Mouse (Mus musculus): ENCODE results near the gene Rex1bd.

Rex1bd gene

DNA sequence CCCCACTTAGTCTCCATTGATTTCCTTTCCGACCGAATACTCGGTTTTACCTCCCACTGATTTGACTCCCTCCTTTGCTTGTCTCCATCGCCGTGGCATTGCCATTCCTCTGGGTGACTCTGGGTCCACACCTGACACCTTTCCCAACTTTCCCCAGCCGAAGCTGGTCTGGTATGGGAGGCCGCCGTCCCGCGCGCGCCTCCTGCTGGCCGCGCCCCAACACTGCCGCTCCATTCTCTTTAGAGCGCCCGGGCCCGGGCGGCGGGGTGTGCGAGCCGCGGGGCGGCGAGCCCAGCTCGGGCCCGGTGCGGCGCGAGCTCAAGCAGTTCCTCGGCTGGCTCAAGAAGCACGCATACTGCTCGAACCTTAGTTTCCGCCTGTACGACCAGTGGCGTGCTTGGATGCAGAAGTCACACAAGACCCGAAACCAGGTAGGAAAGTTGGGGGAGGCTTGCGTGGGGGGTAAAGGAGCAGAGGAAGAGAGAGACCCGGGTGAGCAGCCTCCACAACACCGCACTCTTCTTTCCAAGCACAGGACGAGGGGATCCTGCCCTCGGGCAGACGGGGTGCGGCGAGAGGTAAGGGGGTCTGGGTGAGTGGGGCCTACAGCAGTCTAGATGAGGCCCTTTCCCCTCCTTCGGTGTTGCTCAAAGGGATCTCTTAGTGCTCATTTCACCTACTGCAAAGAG is 3.3 kb downstream of the Rex1bd start:
- in situ Hi-C loops (cut with MboI; ENCODE audit: low sequenced_read_pairs): loop anchor here (10.0 kb wide), 1 partner anchor 88 kb away; no protein-coding TSS in a partner anchor

DNA sequence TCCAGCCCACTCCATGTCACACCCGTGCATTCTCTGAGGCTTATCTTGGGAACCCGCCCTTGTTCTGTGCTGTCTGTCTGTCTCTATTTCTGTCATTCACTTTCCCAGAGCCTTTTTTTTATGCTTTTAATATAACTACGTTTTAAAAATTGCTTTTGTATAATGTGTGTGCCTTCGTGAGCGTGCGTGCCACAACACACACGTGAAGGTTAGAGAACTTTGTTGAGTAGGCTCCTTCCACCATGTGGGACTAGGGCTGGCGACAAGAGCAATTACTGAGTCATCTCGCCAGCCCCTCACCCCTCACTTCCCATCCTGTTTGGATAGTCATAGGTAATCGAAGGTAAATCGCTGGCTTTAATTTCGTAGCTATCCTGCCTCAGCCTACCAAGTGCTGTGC is 4.0 kb downstream of the Rex1bd start:
- in situ Hi-C loops (cut with MboI; ENCODE audit: low sequenced_read_pairs): loop anchor here (10.0 kb wide), 1 partner anchor 88 kb away; no protein-coding TSS in a partner anchor

DNA sequence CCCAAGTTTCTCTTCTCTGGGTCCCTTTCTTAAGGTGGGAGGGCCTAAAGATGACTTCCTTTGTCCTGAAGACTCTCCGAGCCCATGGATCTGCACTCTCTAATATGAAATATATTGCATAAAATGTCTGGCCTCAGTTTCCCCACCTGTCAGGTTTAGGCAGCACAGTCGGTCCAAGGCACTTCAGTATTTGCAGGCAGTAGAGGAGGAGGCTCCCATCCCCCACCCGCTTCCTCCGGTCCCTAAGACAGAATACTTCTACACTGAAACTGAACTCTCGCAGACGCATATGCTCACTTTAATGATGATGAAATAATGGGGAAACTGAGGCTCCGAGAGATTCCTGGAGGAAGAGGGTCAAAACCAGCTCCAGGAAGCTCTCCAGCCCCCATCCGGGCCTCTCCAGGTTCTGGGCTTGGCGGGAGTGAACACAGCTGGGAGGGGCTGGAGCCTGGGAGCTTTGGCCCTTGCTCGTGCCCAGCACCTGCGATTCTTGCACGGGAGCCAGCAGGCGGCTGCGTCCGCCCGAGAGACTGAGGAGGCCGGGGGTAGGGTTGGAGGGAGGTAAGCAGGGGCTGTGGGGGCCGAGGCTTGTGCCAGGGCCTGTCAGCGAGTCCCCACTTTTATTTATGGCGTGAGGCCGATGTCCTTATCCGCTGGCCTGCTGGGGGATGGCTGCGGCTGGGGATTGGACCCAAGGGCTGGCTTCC is 4.6 kb downstream of the Rex1bd start:
- in situ Hi-C loops (cut with MboI; ENCODE audit: low sequenced_read_pairs): loop anchor here (10.0 kb wide), 1 partner anchor 87 kb away; no protein-coding TSS in a partner anchor

DNA sequence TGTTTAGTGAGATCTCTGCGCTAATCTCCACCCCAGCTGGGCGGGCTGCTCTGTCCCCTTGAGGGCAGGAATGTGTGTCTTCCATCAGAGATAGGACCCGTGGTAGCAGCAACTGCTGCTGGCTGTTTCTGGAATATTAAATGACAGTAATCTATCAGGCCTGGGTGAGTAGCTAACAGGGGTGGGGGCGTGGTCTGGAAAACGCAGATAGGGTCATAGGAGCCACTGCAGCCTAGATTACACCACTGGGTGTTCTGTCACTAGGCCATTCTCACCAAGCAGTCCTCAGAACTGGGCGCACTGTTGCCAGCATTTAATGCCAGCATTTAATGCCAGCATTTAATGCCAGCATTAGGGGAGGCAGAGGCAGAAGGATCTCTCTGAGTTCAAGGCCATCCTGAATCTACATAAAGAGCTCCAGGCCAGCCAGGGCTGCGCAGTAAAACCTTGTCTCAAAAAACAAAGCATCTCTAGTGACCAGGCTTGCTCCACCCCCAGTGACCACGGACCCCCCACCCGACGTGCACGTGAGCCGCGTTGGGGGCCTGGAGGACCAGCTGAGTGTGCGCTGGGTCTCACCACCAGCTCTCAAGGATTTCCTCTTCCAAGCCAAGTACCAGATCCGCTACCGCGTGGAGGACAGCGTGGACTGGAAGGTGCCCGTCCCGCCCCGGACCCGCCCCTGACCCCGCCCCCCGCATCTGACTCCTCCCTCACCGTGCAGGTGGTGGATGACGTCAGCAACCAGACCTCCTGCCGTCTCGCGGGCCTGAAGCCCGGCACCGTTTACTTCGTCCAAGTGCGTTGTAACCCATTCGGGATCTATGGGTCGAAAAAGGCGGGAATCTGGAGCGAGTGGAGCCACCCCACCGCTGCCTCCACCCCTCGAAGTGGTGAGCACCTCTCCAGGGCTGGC is 5.9 kb downstream of the Rex1bd start:
- in situ Hi-C loops (cut with MboI; ENCODE audit: low sequenced_read_pairs): loop anchor here (10.0 kb wide), 1 partner anchor 86 kb away; no protein-coding TSS in a partner anchor

DNA sequence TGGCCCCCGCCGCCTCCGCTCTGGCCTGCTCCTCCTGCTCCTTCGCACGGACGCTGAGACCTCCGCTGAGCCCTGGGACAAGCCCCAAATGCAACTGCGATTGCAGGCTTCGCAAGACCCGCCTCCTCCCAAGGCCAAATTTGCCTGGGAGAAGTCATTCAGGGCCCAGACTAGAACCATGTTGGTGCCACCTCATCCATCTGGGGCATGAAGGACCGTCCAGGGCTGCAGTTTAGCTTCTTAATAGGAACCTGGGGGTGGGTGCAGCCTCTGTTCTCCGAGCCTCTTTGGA is 10.8 kb downstream of the Rex1bd start:
- in situ Hi-C loops (cut with MboI; ENCODE audit: low sequenced_read_pairs): no loop called here

DNA sequence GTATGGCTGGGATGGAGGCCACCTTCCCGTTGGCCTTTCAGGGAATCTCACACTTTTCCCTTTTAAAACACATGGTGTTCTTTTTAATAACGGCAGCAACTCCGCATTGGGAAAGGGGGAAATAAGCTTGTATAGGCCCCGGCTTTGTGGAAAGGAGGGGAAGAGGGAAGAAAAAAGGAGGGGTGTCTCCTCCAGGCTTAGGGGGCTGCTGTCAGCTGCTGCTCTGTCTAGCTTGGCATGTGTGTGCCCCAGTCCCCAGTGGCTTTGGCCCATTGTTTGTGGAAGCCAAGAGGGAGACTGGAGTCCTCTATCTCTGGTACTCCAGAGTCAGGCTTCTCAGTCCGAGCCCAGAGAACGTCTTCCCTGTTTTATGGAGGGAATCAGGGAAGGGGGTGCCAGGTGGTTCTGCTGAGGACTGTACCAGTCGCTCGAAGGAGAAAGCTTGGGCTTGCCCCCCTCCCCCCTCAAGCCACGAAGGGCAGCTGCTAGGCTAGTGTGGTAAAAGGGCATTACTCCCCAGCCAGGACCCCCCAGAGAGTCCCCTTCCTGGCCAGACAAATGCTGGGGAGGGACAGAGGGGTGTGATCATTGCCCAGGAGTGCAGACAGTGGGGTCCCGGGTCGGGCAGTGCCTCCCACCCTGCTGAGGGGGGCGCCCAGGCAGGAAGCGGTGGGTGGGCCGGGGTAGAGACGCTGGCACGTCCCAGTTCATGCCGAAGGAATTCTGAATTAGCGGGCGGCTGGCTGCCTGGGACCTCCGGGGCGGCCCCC is 11.4 kb downstream of the Rex1bd start:
- in situ Hi-C loops (cut with MboI; ENCODE audit: low sequenced_read_pairs): no loop called here

DNA sequence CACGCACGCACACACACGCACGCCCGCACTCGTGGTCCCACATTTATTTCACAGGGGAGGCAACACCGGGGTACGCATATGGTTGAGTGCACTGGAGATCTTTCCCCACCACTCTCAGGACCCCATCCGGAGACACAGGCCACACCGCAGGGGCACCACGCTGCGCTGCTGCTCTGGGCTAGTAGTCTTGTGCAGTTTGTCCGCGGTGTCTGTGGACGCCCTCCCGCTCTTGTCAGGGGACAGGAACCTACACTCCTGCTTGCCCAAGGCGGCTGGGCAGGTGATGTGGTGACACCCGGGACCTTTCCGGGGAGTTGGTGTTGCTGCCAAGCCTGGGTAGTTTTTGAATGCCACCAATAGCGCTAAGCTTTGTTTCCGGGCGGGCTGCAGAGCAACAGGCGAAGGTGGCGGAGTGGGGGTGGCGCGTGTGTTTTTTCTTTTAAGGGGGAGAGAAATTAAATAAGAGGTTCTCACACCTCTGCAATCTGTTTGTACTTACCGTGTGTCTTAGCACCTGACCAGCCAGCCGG is 12.1 kb downstream of the Rex1bd start:
- in situ Hi-C loops (cut with MboI; ENCODE audit: low sequenced_read_pairs): no loop called here

DNA sequence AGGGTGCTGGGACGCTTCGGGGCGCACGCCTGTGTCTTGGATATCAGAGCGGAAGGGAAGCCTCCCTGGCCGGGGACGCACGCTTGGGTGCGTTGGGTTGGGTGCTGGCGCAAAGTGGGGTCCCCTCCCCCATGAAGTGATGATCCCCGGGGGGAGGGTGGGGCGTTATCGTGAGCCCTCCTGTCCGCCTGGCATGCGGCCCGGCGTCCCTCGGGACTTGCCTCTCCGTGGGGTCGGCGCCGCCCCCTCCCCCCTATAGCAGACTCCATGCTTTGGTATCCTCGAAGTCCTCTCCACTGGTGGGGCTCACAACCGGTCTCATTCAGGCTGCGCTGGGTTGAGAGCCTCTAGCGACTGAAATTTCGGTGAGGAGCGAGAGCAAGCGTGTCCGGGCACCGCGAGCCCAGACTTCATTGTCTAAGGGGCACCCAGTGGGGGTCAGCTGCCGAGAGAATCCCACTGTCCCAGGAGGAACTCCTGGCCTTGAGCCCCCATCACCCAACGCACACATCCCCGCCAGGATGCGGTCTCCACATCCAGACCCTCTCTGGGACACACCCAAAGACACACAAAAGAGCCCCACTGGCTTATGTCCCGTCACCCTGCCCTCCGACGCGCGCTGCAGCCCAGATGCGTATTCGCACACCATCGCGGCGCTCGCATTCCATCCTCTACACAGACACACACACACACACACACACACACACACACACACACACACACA is 12.7 kb downstream of the Rex1bd start:
- in situ Hi-C loops (cut with MboI; ENCODE audit: low sequenced_read_pairs): no loop called here

DNA sequence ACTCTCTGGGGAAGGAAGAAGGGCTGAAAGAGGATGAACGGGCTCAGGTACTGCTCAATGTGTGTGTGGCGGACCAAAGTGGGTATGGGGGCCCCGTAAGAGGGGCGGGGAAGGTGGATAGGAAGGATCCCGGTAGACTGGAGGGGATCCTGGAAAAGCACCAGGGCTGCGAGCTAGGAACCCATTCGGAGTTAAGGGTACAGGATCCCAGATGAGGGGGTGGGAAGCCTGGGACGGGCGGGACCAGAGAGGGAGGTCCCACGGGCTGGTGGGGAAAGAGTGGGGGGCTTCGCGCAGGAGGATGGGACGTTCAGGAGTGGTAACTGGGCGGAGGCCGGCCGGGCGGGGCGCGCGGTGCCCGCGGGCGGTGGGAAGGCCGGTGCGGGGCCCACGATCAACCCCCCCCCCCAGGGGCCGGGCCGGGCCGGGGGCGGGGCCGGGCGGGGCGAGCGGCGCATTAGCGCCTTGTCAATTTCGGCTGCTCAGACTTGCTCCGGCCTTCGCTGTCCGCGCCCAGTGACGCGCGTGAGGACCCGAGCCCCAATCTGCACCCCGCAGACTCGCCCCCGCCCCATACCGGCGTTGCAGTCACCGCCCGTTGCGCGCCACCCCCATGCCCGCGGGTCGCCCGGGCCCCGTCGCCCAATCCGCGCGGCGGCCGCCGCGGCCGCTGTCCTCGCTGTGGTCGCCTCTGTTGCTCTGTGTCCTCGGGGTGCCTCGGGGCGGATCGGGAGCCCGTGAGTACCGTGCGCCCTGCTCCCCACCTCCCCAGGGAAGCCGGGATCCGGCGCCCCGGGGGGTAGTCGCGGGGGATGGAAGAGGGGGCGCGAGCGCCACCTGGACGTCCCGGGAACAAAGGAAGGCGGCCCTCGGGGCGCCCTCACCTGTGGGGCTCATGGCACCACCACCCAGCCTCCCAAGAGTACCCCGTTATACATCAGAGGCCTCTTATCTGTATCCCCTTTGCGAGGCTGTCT is 13.6 kb downstream of the Rex1bd start, which contains the start of gene Crlf1:
Gene Crlf1, plus strand, starts transcription at position 495 of the 977 bp plus-strand sequence.
- in situ Hi-C loops (cut with MboI; ENCODE audit: low sequenced_read_pairs): no loop called here

DNA sequence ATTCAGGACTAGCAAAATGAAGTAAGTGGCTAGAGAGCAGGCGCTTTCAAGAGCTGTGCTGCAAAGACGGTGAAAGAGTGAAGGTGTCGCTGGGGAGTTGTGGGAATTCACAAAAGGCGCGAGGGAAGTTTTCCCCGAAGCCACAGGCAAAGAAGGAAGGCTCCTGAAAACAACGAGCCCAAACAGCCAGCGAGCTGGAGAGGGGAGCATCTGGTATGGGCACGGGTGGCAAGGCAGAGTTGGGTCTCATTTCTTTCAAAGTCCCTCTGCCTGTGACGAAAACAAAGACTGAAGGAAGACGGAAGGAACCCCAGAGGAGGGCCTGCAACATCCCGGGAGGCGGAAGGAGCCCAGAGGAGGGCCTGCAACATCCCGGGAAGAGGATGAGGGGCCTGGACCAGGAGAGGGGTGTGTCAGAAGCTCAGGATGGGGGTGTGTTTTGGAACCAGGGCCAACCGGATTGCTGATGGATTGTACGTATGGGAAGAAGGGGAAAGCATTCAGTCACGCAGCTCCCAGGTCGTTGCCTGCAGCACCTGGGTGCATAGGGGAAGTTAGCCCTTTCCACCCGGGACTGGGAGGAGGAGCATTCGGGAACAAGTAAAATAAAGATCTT is 15.6 kb downstream of the Rex1bd start:
- in situ Hi-C loops (cut with MboI; ENCODE audit: low sequenced_read_pairs): no loop called here

DNA sequence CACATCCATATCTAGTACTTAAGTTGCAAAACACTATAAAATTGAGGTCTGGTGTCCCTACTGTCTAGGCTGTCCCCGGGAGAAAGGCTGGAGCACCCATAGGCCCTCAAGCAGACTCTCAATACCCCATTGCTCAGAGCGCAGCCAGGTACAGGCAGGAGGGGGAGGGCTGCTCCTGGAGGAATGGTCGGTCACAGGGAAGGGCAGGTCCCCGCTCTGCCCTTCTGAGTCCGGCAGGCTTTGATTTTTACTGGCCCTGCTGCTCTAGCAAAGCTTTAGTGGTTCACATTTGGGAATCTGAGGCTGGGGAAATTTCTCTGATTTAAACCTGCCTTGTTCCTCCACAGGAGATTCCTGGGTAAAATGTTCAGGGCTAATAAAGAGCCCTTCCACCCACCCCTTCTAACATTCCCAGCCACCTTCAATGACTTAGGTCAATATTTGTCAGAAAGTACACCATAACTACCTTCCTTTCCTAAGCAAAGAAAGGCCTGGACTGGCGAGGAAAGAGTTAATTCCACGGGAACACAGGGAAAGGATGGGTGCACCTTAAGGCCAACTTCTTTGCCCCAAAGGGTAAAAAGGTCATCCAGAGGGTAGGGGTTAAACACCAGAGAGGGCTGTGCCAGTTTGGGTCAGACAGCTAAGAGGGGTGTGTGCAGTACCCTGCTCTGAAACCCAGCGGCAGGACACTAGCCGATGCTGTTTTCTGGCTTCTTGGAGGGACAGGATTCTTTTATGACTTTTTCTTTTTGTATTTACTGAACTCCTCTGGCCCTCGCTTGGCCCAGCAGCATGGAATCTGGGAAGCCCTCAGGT is 16.3 kb downstream of the Rex1bd start:
- in situ Hi-C loops (cut with MboI; ENCODE audit: low sequenced_read_pairs): no loop called here

DNA sequence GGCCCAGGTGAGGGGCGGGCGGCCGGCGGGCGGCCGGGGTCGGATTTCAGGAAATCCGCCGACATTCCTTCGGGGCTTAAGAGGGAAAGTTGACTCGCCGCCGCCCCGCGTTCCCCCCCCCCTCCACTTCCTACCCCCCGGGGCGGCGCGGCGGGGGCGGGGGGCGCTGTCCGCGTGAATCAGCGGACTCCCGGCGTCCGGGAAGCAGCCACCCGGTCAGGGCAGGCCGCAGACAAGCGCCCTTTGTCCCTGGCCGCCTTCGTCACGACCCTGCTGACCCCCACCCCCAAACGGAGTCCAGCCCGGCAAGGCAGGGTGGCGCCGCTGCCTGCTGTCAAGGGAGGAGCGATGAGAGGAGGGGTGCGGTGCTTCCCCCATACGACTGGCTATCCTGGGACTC is 17.0 kb downstream of the Rex1bd start:
- in situ Hi-C loops (cut with MboI; ENCODE audit: low sequenced_read_pairs): no loop called here

DNA sequence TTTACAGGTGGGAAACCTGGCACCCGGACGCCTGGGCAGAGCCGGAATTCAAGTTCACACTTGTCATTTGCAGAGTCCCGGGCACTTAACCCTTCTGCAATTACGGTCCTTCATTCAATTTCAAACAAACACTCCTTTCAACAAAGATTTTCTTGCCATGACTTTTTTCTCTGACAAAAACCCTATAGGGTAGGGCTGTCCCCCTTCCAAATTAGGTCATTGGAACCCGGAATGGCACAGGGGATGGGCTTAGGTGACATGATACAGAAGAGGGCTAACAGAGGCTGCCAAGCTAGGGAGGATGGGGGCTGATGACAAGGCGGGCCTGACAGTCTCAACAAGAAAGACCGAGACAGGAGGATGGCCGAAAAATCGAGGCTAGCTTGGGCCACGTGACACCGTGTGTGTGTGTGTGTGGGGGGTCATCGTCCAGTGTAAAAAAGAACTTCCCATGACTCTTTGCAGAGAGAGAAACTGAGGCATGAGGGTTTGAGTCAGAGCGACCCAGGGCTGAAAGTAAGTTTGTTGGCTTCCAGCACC is 17.6 kb downstream of the Rex1bd start:
- in situ Hi-C loops (cut with MboI; ENCODE audit: low sequenced_read_pairs): no loop called here

DNA sequence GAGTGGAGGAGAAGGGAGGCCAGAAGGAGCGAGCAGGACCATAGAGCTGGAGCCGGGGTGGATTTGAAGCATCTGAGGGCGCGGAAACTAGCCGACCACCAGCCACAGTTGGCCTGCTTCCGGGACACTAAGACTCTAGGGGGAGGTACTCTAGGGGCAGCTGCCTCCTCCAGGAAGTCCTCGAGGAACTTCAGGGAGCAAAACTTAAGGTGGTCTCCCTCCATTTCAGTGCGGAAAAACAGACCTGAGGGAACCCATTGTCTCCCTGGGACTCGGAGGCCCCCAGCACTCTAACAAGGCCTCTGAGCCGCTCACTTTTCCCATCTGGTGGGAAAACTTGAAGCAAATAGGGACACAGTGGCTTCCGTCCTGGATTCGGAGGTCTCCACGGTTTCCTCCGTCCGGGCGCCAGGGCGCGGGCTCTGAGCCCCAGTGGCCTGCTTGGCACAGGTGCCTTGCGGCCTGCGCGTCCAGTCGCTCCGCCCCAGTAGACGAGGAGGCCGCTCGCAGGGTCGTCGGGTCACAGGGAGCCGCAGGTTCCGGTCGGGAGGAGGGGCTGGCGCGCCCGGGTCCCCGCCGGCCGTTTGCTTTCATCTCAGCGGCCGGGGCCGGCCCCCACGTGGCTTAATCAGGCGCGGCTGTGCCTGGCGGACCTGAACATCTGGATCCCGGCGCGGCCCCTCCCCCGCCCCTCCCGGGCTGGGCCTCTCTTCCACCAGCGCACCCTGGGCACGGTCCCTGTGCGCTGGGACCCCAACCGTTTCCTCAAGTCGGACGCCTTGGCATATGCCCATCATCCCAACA is 18.4 kb downstream of the Rex1bd start:
- in situ Hi-C loops (cut with MboI; ENCODE audit: low sequenced_read_pairs): no loop called here

DNA sequence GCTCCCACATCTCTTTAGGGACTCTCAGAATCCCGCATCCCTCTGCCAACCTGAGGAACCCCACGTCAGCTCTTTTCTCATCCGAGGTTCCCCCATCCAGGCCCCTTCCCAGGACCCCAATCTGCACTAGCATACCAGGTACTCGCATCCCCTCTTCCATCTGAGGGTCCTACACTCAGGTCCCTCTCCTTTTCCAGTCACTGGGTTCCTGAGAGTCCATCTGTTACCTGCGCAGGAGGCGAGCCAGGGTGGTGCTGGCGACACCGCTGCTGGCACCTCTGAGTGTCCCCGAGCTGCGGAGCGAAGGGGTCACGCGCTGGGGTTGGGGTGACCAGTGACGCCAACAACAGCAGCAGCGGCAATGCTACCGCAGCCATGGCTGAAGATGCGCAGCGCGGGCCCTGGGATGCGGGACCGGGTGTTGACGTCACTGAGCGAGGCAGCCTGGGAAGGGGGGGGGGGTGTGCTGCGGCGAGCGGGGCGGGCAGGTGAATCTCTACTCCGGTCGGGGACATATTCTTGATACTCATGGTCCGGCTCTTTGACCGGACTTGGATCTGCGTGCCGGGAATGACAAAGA is 19.5 kb downstream of the Rex1bd start, which contains the start of gene Tmem59l:
Gene Tmem59l, minus strand, starts transcription at position 418 of the 580 bp plus-strand sequence.
- in situ Hi-C loops (cut with MboI; ENCODE audit: low sequenced_read_pairs): no loop called here

DNA sequence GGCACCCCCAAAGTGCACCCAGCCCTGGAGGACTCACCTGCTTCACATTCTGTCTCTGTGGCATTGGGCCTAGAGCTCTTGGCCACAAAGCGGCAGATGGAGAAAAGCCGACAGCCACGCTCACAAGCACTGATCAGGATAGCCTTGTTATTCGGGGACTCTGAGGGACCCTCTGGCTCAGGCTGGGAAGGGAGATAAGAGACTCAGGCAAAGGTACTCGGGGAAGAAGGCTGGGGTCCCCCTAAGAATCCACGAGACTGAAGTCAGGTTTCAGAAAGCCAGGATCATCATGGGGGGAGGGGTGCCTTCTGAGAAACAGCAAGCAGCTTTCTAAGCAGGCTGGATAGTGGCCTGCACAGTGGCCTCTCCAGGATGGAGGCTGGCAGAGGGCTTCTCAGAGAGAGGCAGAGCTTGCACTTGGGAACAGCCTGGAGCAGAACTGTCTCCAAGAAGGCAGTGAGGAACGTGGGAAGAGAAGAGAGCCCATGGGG is 20.3 kb downstream of the Rex1bd start:
- in situ Hi-C loops (cut with MboI; ENCODE audit: low sequenced_read_pairs): no loop called here

Data from CH12F3 (cell line).